Mouse (Mus musculus): ENCODE data around the gene Avil. TPM values are rescaled to one million over a fixed set of nuclear protein-coding genes. Genes with fewer than 3 reads are reported as not detected.

Gene Avil
- polyA plus RNA-seq (2015; fragmentation: Illumina TruSeq; extraction: RNeasy Lipid Tissue Mini Kit (QIAGEN cat#74804); ENCODE audit: insufficient read depth, low read depth, low replicate concordance), result 0.79 TPM

DNA sequence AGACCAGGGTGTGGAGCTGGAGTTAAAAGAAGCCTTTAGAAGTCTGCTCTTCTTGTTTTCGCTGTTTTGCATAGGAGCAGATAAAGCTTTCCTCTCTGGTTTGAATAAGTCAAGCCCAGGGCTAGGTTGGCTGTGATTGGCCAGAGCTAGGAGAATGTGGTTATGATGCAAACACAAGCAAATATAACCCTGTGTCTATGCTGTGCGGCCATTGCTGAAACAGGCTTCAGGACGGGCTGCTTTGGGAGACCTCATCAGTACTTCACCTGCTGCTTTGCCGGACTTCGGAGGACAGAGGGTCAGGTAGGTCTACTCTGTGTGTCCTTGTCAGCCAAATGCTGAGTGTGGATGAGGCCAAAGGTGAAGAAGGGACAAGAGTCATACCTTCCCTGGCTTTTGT, at the start of gene Avil:
Avil (plus strand) TSS at position 181 of the 400 bp plus-strand sequence.

DNA sequence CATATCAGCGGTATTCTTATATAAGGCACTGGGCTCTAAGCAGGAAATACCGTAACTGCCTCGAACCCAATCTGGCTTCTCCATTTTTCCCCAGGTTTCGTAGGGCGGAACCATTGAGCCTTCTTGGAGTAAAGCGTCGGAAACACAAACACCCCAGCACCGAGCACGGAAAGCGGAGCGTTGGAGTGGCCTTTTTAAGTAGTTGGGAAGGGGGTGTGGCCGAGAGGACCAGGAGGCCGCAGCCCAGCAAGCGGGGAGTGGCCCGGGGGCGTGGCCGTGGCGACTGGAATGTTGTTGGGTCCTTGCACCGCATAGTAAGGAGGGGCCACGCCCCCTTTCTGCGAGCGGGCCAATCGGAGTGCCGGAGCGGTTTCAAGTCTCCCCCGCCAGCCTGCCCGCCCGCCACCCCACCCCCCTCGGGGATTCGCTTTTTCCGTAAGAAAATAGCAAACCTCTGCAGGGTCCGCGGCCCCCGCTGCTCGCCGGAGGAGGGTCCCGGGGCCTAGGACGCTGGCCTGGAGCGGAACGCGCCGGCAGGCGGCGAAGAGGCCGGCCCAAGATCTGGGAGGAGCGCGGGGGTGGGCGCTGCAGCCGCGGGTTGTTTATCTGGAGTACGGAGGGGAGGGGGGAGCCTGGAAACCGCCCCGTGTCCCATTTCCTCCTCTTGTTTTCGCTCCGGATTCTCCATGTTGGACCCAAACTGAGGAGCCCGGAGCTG, 22.1 kb upstream of the Avil start, which contains the start of gene Ctdsp2:
Ctdsp2 (plus strand) TSS at position 441 of the 718 bp plus-strand sequence.

DNA sequence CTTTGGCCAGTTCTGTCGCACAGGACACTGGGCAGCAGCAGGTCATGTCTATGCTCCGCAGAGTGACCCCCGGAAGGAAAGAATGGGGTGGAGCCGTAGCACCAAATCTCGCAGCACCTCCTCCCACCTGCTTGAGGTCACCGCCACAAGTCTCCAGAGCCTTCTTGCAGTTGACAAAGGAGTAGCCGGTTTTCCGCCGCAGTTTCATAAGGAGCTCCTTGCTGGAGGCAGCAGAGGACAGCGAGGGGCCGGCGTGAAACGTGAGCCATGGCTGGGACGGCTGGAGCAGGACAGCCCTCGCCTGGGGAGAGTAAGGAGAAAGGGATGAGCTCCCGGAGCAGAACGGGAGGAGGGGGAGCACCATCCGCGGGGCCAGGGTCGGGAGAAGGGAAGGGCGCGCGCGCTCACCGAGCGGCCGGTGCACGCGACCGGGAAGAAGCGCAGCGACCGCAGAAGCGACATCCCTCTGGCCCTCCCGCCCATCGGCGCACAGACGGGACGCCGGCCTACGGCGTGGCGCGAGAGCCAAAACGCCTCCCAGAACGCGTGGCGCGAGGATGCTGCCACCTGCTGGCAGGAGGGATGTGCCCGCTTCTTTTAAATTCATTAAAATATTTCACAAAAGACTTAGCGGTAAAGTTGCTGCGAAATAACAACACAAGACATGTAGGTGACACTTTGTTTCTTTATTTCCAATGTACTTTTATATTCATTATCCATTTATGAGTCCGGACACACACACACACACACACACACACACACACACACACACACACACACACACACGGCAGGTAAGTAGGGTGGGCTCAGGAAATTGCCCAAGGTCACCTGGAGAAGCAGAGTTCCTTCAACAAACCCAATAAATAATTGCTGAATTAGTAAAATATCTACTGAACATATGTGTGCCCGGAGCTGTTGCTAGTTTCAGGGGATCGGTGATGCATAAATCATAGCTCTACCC, 30.1 kb downstream of the Avil start, which contains the start of gene Tsfm:
Tsfm (minus strand) TSS at position 505 of the 961 bp plus-strand sequence.

DNA sequence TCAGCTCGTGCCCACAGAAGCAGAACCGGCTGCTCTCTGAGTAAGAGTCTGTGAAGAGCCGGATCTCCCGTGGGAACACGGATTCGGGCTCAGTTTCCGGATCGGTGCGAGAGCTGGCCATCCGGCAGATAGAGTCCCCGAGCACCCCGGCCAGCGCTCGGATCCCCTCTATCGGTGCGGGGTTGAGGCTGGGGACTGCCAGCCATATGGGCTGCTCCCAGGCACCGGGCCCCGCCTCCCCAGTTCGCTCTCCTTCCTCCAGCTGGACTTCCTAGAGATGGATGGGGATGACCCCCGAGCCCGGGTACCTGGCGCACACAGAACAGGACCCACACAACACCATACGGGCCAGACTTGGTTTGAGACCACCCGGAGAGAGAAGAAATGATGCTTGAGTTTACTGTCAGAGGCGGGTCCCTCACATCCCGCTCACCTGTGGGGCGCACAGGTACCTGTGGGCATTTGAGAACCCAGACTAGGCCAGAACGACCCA, 40.8 kb downstream of the Avil start, which contains the start of the genes Mettl1 and Eef1akmt3:
Mettl1 (plus strand) TSS at position 141 of the 493 bp plus-strand sequence.
Eef1akmt3 (minus strand) TSS at position 240 of the 493 bp plus-strand sequence.

DNA sequence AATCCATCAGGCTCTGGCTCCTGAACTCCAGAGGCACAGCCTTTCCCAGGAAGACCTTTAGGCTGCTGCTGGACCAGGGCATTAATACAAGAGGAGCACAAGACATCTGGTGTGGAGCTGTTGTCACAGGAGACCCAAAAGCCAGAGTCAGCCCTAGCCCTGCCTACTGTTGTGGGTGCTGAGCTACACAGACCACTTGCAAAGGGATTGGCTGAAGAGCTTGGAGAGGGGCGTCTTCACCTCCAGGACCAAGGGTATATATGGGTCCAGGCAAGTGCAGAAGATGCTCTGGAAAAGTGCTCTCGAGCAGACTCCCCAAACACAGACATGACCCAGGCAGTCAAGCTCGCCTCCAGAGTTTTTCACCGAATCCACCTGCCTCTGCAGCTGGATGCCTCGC, 47.4 kb downstream of the Avil start, which contains the start of gene Cyp27b1:
Cyp27b1 (plus strand) TSS at position 297 of the 400 bp plus-strand sequence.

DNA sequence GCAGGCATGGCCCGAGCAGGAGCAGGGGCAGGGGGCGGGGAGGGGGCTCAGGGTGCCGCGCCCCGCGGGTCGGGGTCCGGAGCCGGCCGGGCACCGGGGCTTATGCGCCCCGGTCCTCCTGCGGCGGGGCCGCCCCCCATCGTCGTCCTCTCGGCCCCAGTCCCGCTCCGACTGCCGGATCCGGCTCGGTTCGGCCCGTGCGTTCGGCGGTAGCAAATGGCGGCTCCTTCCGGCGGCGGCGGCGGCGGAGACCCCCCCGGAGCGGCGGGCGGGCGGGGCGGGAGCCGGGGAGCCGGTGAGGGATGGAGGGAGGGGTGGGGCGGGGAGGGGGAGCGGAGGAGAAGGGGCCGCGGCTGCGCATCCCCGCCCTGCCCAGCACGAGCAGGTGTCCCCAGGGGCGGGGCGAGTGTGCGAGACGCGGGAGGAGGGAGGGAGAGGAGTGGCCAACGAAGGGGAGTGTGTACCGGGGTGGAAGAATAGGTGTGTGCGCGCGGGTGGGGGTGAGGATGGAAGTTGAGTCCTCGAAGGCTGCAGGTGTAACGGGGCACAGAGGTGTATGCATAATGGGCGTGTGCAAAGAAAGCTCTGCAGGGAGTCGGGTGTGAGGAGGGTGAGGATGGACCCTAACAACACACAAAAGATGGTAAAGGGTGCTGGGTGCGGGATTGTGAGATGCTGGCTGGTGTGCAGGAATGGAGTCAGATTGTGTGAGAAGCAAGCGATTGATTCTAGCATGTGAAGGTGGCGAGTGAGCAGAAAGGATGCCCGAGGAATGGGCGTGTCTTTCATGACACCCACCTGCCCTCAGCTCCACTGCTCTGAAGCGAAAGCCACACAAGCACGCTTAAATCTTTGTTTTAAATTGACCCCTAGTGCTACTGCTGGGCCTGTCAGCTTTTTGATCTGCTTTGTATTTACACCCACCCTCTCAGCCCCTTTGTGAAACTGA, 59.7 kb downstream of the Avil start, which contains the start of gene March9:
March9 (minus strand) TSS at position 217 of the 949 bp plus-strand sequence.

DNA sequence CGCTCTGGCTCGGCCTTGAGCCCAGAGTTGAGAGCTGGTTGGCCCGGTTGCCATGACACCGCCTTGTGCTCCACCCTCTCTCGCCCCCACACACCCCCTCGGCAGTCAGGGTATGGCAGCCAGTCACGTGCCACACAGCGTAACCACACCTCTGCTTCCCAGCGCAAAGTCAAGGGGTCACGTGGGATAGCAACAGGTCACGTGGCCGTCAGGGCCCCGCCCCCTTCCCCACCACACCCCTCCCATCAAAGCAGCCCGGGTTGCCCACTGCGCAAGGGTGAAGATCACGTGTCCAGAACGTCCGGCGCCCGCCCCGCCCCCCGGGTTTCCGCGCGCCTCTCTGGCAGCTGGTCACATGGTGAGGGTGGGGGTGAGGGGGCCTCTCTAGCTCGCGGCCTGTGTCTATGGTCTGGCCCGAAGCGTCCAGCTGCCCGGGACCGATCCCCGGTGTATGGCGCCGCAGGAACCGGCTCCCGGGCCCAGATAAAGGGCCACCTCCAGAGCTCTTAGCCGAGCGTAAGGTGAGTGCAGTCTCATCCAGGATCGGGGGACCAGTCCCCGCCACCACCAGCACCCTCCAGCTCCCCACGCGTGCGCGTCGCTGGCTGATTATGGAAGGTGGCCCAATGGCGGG, 62.8 kb downstream of the Avil start, which contains the start of gene Cdk4:
Cdk4 (plus strand) TSS at position 296 of the 634 bp plus-strand sequence.

Other genes starting within 250 kb of the Avil start
- gene Atp23, start 99.4 kb upstream of the Avil start, polyA plus RNA-seq (2015; fragmentation: Illumina TruSeq; extraction: RNeasy Lipid Tissue Mini Kit (QIAGEN cat#74804); ENCODE audit: insufficient read depth, low read depth, low replicate concordance), result 1.00 TPM
- gene Ctdsp2, start 22.0 kb upstream of the Avil start, polyA plus RNA-seq (2015; fragmentation: Illumina TruSeq; extraction: RNeasy Lipid Tissue Mini Kit (QIAGEN cat#74804); ENCODE audit: insufficient read depth, low read depth, low replicate concordance), result 33.0 TPM
- 16.1 TPM for gene Tsfm, start 30.1 kb downstream of the Avil start, polyA plus RNA-seq (2015; fragmentation: Illumina TruSeq; extraction: RNeasy Lipid Tissue Mini Kit (QIAGEN cat#74804); ENCODE audit: insufficient read depth, low read depth, low replicate concordance)
- 22.3 TPM for gene Mettl1, start 40.7 kb downstream of the Avil start, polyA plus RNA-seq (2015; fragmentation: Illumina TruSeq; extraction: RNeasy Lipid Tissue Mini Kit (QIAGEN cat#74804); ENCODE audit: insufficient read depth, low read depth, low replicate concordance)
- gene Eef1akmt3, start 40.8 kb downstream of the Avil start, polyA plus RNA-seq (2015; fragmentation: Illumina TruSeq; extraction: RNeasy Lipid Tissue Mini Kit (QIAGEN cat#74804); ENCODE audit: insufficient read depth, low read depth, low replicate concordance), result 3.7 TPM
- gene Cyp27b1, start 47.5 kb downstream of the Avil start, polyA plus RNA-seq (2015; fragmentation: Illumina TruSeq; extraction: RNeasy Lipid Tissue Mini Kit (QIAGEN cat#74804); ENCODE audit: insufficient read depth, low read depth, low replicate concordance), result 0.44 TPM
- 2.3 TPM for gene March9, start 59.5 kb downstream of the Avil start, polyA plus RNA-seq (2015; fragmentation: Illumina TruSeq; extraction: RNeasy Lipid Tissue Mini Kit (QIAGEN cat#74804); ENCODE audit: insufficient read depth, low read depth, low replicate concordance)
- 51.8 TPM for gene Cdk4, start 62.8 kb downstream of the Avil start, polyA plus RNA-seq (2015; fragmentation: Illumina TruSeq; extraction: RNeasy Lipid Tissue Mini Kit (QIAGEN cat#74804); ENCODE audit: insufficient read depth, low read depth, low replicate concordance)
- 26.9 TPM for gene Tspan31, start 69.6 kb downstream of the Avil start, polyA plus RNA-seq (2015; fragmentation: Illumina TruSeq; extraction: RNeasy Lipid Tissue Mini Kit (QIAGEN cat#74804); ENCODE audit: insufficient read depth, low read depth, low replicate concordance)
- gene Agap2, start 74.6 kb downstream of the Avil start, polyA plus RNA-seq (2015; fragmentation: Illumina TruSeq; extraction: RNeasy Lipid Tissue Mini Kit (QIAGEN cat#74804); ENCODE audit: insufficient read depth, low read depth, low replicate concordance), result 0.92 TPM
- 60.9 TPM for gene Os9, start 120.4 kb downstream of the Avil start, polyA plus RNA-seq (2015; fragmentation: Illumina TruSeq; extraction: RNeasy Lipid Tissue Mini Kit (QIAGEN cat#74804); ENCODE audit: insufficient read depth, low read depth, low replicate concordance)
- 30.8 TPM for gene B4galnt1, start 164.5 kb downstream of the Avil start, polyA plus RNA-seq (2015; fragmentation: Illumina TruSeq; extraction: RNeasy Lipid Tissue Mini Kit (QIAGEN cat#74804); ENCODE audit: insufficient read depth, low read depth, low replicate concordance)
- 3.4 TPM for gene Slc26a10, start 179.9 kb downstream of the Avil start, polyA plus RNA-seq (2015; fragmentation: Illumina TruSeq; extraction: RNeasy Lipid Tissue Mini Kit (QIAGEN cat#74804); ENCODE audit: insufficient read depth, low read depth, low replicate concordance)
- gene Arhgef25, start 189.4 kb downstream of the Avil start, polyA plus RNA-seq (2015; fragmentation: Illumina TruSeq; extraction: RNeasy Lipid Tissue Mini Kit (QIAGEN cat#74804); ENCODE audit: insufficient read depth, low read depth, low replicate concordance), result 10.8 TPM
- 29.3 TPM for gene Dtx3, start 195.0 kb downstream of the Avil start, polyA plus RNA-seq (2015; fragmentation: Illumina TruSeq; extraction: RNeasy Lipid Tissue Mini Kit (QIAGEN cat#74804); ENCODE audit: insufficient read depth, low read depth, low replicate concordance)
- gene Pip4k2c, start 210.9 kb downstream of the Avil start, polyA plus RNA-seq (2015; fragmentation: Illumina TruSeq; extraction: RNeasy Lipid Tissue Mini Kit (QIAGEN cat#74804); ENCODE audit: insufficient read depth, low read depth, low replicate concordance), result 8.2 TPM